Mouse (Mus musculus): ENCODE results near the gene Lyrm7.
"Not testable (repeated sequence)": the region's sequence is repeated elsewhere in the genome, so short reads cannot be mapped to it uniquely, and the experiment has no call there.

GRCm38 (mm10) chr11:54896646-54897045 lies 35.9 kb upstream of the Lyrm7 start:
- TF ChIP-seq POLR2A (IDR thresholded peaks at IDR 0.05; ENCODE audit: low read depth, low read length); CTCF (IDR thresholded peaks at IDR 0.05; ENCODE audit: extremely low read depth, insufficient read depth, insufficient read length, insufficient replicate concordance): not testable (repeated sequence)

All from spleen, adult 2 months (tissue).